Mouse (Mus musculus) thymus, postnatal 4 days (tissue): ENCODE data around the gene Arhgap31.
"Not testable (repeated sequence)": the region's sequence is repeated elsewhere in the genome, so short reads cannot be mapped to it uniquely, and the experiment has no call there.

ENCODE experiments used
- DNase-seq: peaks from one replicate; pipeline ENCODE4 v3.0.0; 2021

Gene Arhgap31

GRCm38 (mm10) chr16:38679431-38680021 lies 33.5 kb downstream of the Arhgap31 start:
- DNase-seq = peak; percentile 42

- no peak for DNase-seq
Observed at GRCm38 (mm10) chr16:38678853-38679252, 34.2 kb downstream of the Arhgap31 start.

GRCm38 (mm10) chr16:38677941-38678340 lies 35.1 kb downstream of the Arhgap31 start:
- not testable (repeated sequence) for DNase-seq

GRCm38 (mm10) chr16:38677171-38677570 lies 35.9 kb downstream of the Arhgap31 start:
- DNase-seq = no peak

- no peak for DNase-seq
Observed at GRCm38 (mm10) chr16:38676647-38677046, 36.4 kb downstream of the Arhgap31 start.

- no peak for DNase-seq
Observed at GRCm38 (mm10) chr16:38675600-38676335, 37.3 kb downstream of the Arhgap31 start.

- DNase-seq = no peak
Observed at GRCm38 (mm10) chr16:38674891-38675290, 38.2 kb downstream of the Arhgap31 start.

GRCm38 (mm10) chr16:38673511-38673910 lies 39.6 kb downstream of the Arhgap31 start:
- no peak for DNase-seq

- no peak for DNase-seq
Observed at GRCm38 (mm10) chr16:38672947-38673346, 40.1 kb downstream of the Arhgap31 start.

- no peak for DNase-seq
Observed at GRCm38 (mm10) chr16:38672370-38672769, 40.7 kb downstream of the Arhgap31 start.

GRCm38 (mm10) chr16:38670621-38671390 lies 42.3 kb downstream of the Arhgap31 start:
- DNase-seq = no peak

- DNase-seq = no peak
Observed at GRCm38 (mm10) chr16:38668871-38669675, 44.0 kb downstream of the Arhgap31 start.

GRCm38 (mm10) chr16:38666523-38666922 lies 46.6 kb downstream of the Arhgap31 start:
- DNase-seq = no peak

- DNase-seq = no peak
Observed at GRCm38 (mm10) chr16:38666016-38666415, 47.1 kb downstream of the Arhgap31 start.

- DNase-seq = no peak
Observed at GRCm38 (mm10) chr16:38662575-38662974, 50.5 kb downstream of the Arhgap31 start.

GRCm38 (mm10) chr16:38654308-38654707 lies 58.8 kb downstream of the Arhgap31 start:
- DNase-seq = no peak

- DNase-seq = peak; percentile 77
Observed at GRCm38 (mm10) chr16:38653390-38653871, 59.6 kb downstream of the Arhgap31 start.

GRCm38 (mm10) chr16:38652653-38653052 lies 60.4 kb downstream of the Arhgap31 start:
- DNase-seq = no peak

GRCm38 (mm10) chr16:38651721-38652231 lies 61.3 kb downstream of the Arhgap31 start:
- DNase-seq = no peak

- DNase-seq = no peak
Observed at GRCm38 (mm10) chr16:38651306-38651705, 61.8 kb downstream of the Arhgap31 start.

- no peak for DNase-seq
Observed at GRCm38 (mm10) chr16:38649431-38649827, 63.6 kb downstream of the Arhgap31 start.

- DNase-seq = no peak
Observed at GRCm38 (mm10) chr16:38648783-38649430, 64.2 kb downstream of the Arhgap31 start.
